Mouse (Mus musculus) hindbrain, embryonic 10.5 days (tissue): Measurements from ENCODE around the gene Gpx2. TPM values are rescaled to one million over a fixed set of nuclear protein-coding genes. Genes with fewer than 3 reads are reported as not detected.
A peak's percentile ranks its signal among the peaks of the same experiment; 100 is the strongest.

Experiments
- DNase-seq: peaks from one replicate; pipeline ENCODE4 v3.0.0-alpha.2; 2017; ENCODE audit warnings: low spot score
- H3K27ac ChIP-seq: fragments of 300-500 bp; sonication (generic); 2 replicates; pipeline ENCODE4 v1.5.1; 2016; ENCODE audit warnings: mild to moderate bottlenecking, moderate library complexity
- H3K27me3 ChIP-seq: fragments of 300-500 bp; sonication (generic); 2 replicates; pipeline ENCODE4 v1.6.1; 2016; ENCODE audit warnings: mild to moderate bottlenecking; ENCODE audit not compliant: poor library complexity, insufficient read depth, severe bottlenecking
- H3K36me3 ChIP-seq: fragments of 300-500 bp; sonication (generic); 2 replicates; pipeline ENCODE4 v1.6.1; 2016; ENCODE audit warnings: mild to moderate bottlenecking, moderate library complexity
- H3K4me1 ChIP-seq: fragments of 300-500 bp; sonication (generic); replicated peaks from 2 replicates; pipeline ENCODE4 v1.6.1; 2016; ENCODE audit warnings: mild to moderate bottlenecking
- H3K4me3 ChIP-seq: fragments of 300-500 bp; sonication (generic); 2 replicates; pipeline ENCODE4 v1.5.1; 2016; ENCODE audit warnings: mild to moderate bottlenecking, moderate library complexity
- H3K9me3 ChIP-seq: fragments of 300-500 bp; sonication (generic); 2 replicates; pipeline ENCODE4 v1.6.1; 2016; ENCODE audit warnings: mild to moderate bottlenecking, moderate library complexity
- WGBS: fragments of 180-500 bp; shearing (Covaris S2); methylation state at CpG from one replicate; pipeline ENCODE4 v1.1.7; 2016; 5-methylcytosine and 5-hydroxymethylcytosine counted together
- polyA plus RNA-seq: library from polyadenylated mRNA; unstranded; fragments of >200 nt; fragmentation: Nextera tagmentation; extraction: Ambion mirVana; gene quantifications from 2 replicates; pipeline ENCODE4 v1.2.1, GENCODE M21; 2016

Gene Gpx2
- polyA plus RNA-seq, 1 experiment from 2014 or later = not detected

- no peak overlapping the region for H3K27ac ChIP-seq
- DNase-seq = no peak
- WGBS = 87% methylated on average over 5 of the region's 5 CpGs
These were observed 24.4 kb downstream of the Gpx2 start for GRCm38 (mm10) chr12:76770841-76771500.

GRCm38 (mm10) chr12:76765901-76766630, 29.3 kb downstream of the Gpx2 start:
- 34% methylated on average over 20 of the region's 20 CpGs for WGBS
- Histone ChIP-seq H3K36me3 (no peaks in the 10 kb centered on the region), H3K4me1 (peaks cover 11% of the 10 kb centered on the region), H3K27me3 (no peaks in the 10 kb centered on the region), H3K27ac (peak overlapping the region; percentile 97), H3K4me3 (peak overlapping the region; percentile 76), H3K9me3 (no peaks in the 10 kb centered on the region)
- DNase-seq = peak; percentile 26

More at GRCm38 (mm10) chr12:76770841-76771500, 24.4 kb downstream of the Gpx2 start:
- peaks cover 12% of the 10 kb centered on the region for H3K4me1 ChIP-seq
- no peaks in the 10 kb centered on the region for H3K9me3 ChIP-seq
- no peaks in the 10 kb centered on the region for H3K36me3 ChIP-seq
- no peak overlapping the region for H3K4me3 ChIP-seq
- no peaks in the 10 kb centered on the region for H3K27me3 ChIP-seq

GRCm38 (mm10) chr12:76765354-76765851, 30.0 kb downstream of the Gpx2 start, which contains the start of the genes Churc1 and Fntb:
Gene Churc1, plus strand, starts transcription at chr12:76765538.
Gene Fntb, plus strand, starts transcription at chr12:76765589.
- Histone ChIP-seq H3K27me3 (no peaks in the 10 kb centered on the region), H3K9me3 (no peaks in the 10 kb centered on the region), H3K4me1 (peaks cover 11% of the 10 kb centered on the region), H3K36me3 (no peaks in the 10 kb centered on the region), H3K4me3 (peak within 1 kb of the TSS; percentile 76), H3K27ac (peak within 1 kb of the TSS; percentile 97)
- WGBS = under 1% methylated on average over 31 of the region's 31 CpGs
- peak; percentile 92 for DNase-seq

- Histone ChIP-seq H3K9me3 (0 out of 2 replicates have a peak, but pooled peaks cover 4% of the 10 kb centered on the region), H3K4me1 (no peaks in the 10 kb centered on the region), H3K4me3 (no peak overlapping the region), H3K27me3 (no peaks in the 10 kb centered on the region), H3K27ac (no peak overlapping the region), H3K36me3 (no peaks in the 10 kb centered on the region)
- peak; percentile 47 for DNase-seq
- WGBS = 48% methylated on average over 14 of the region's 14 CpGs
These were observed 42.6 kb downstream of the Gpx2 start for GRCm38 (mm10) chr12:76752652-76753318.

- Histone ChIP-seq H3K27ac (no peak overlapping the region), H3K27me3 (no peaks in the 10 kb centered on the region), H3K4me1 (no peaks in the 10 kb centered on the region), H3K4me3 (no peak overlapping the region), H3K36me3 (no peaks in the 10 kb centered on the region), H3K9me3 (0 out of 2 replicates have a peak, but pooled peaks cover 4% of the 10 kb centered on the region)
- DNase-seq = no peak
- WGBS = 81% methylated on average over 16 of the region's 16 CpGs
These were observed 44.4 kb downstream of the Gpx2 start for GRCm38 (mm10) chr12:76750866-76751459.

Other genes starting within 250 kb of the Gpx2 start
- 4.8 TPM in 2 replicates for gene Sptb, start 85.0 kb downstream of the Gpx2 start, polyA plus RNA-seq
- 132 and 135 TPM in 2 replicates for gene Churc1, start 30.0 kb downstream of the Gpx2 start, polyA plus RNA-seq
- 50.6 and 51.8 TPM in 2 replicates for gene Fntb, start 30.0 kb downstream of the Gpx2 start, polyA plus RNA-seq
- gene Rab15, start 27.4 kb upstream of the Gpx2 start, polyA plus RNA-seq = 21.3 and 23.8 TPM in 2 replicates
- gene Max, start 166.6 kb upstream of the Gpx2 start, polyA plus RNA-seq = 11.4 and 17.1 TPM in 2 replicates